Mouse (Mus musculus) bone marrow, adult 2 months (tissue): ENCODE measurements around the gene Gulp1. TPM values are rescaled to one million over a fixed set of nuclear protein-coding genes. Genes with fewer than 3 reads are reported as not detected.

Experiments used
- H3K27ac ChIP-seq: fragments of 200-500 bp; 2 replicates; pipeline ENCODE4 v1.5.1; 2012; ENCODE audit warnings: low read depth, mild to moderate bottlenecking, control low read depth, inconsistent platforms, low read length; ENCODE audit not compliant: control insufficient read depth, poor library complexity, insufficient read depth
- H3K4me1 ChIP-seq: fragments of 200-500 bp; 2 replicates; pipeline ENCODE4 v1.6.1; 2011; ENCODE audit warnings: low read length; ENCODE audit not compliant: control insufficient read depth, insufficient read depth
- H3K4me3 ChIP-seq: fragments of 200-500 bp; replicated peaks from 2 replicates; pipeline ENCODE3; 2011; ENCODE audit warnings: mild to moderate bottlenecking, low read depth, low read length, control low read depth; ENCODE audit not compliant: control insufficient read depth
- CTCF ChIP-seq: fragments of 200-500 bp; IDR thresholded peaks from 2 replicates; pipeline ENCODE4 v1.5.1; 2011; ENCODE audit warnings: low read length, control low read depth; ENCODE audit not compliant: control insufficient read depth, insufficient read depth
- POLR2A ChIP-seq: fragments of 200-500 bp; IDR thresholded peaks from 2 replicates; pipeline ENCODE4 v1.6.1; 2011; ENCODE audit warnings: low read depth, mild to moderate bottlenecking, control low read depth, low read length, borderline replicate concordance; ENCODE audit not compliant: control insufficient read depth
- WGBS: fragments of 180-500 bp; shearing (Covaris S2); methylation state at CpG from one replicate; pipeline ENCODE4 v1.1.7; 2018; 5-methylcytosine and 5-hydroxymethylcytosine counted together
- polyA plus RNA-seq: library from polyadenylated mRNA; stranded (reverse); fragments of >200 nt; gene quantifications from 2 replicates; pipeline ENCODE4 v1.2.4, GENCODE M21; 2011; ENCODE audit warnings: low replicate concordance; ENCODE audit not compliant: missing spikeins, insufficient read depth, insufficient read length

Gene Gulp1
- 0.65 TPM in 1 of 2 replicates, not detected in the other for polyA plus RNA-seq

DNA sequence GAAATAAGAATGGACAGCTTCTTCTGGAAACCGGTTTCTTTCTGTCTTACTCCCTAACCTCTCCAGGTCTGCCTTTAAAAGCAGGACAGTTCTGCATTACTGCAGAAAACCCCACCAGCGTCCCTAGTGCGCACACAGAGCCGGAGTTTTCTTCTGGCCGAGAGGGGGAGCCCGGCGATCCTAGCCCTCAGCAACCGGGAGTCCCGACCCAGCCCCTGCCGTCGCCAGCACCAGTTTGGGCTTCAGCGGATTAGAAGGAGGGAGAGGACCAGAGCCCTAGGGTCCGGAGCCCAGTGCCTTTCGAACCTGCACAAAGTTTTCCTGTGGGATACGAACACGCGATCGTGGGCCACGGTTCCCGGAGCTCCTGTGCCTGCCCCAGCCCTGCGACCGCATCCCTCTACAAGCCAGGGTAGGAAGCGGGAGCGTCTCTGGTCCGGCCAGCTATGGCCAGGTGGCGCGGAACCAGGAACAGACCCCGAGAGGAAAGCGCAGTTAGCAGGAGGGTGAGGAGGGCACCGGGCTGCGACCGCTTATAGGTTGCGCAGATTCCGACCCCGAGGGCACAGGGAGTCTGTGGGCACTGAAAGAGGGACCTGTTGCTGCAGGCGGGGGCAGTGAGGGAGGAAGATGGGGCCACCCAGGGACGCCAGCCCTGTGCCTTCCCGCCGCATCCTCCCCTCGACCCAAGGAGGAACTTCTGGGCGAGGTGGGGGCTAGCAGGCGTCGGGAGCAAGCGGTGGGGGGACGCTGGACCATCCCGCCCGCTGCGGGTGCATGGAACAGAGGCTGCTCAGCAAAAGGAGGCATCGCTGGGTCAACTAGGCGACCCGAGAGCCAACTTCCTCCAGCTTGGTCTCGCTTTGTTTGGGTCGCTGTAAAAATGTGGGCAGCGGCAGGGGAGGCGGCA lies at the start of gene Gulp1:
Gene Gulp1 (plus strand): TSS at position 51 of the 910 bp plus-strand sequence.
- no peak for TF ChIP-seq CTCF
- TF ChIP-seq POLR2A, result no peak
- H3K4me3 ChIP-seq, result peak within 1 kb of the TSS; percentile 24
- no peaks in the 10 kb centered on the region for H3K4me1 ChIP-seq
- WGBS, result 1% methylated on average over 55 of the region's 55 CpGs
- peak within 1 kb of the TSS; percentile 10; the same call in 1 of the 2 replicates for H3K27ac ChIP-seq

DNA sequence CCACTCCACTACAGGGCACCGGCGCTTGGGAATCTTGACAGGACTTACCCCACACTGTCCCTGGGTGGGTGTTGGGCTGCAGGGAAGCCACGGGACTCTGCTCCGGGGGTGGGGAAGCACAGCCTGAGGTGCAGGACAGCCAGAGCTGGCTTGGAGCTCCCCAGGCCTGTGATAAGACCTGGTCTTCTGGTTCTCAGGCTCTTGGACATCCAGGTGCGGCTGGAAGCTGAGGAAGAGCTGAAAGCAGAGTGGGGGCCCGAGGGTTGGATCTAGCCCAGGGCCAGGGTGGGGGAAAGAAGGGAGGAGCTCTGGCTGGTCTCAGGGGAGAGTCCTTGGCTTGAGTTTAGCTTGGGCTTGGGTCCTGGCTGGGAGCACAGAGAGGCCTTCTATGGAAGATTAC lies 1.1 kb upstream of the Gulp1 start:
- no peaks in the 10 kb centered on the region for H3K4me1 ChIP-seq
- TF ChIP-seq POLR2A (no peak), CTCF (no peak)
- no peak overlapping the region for H3K4me3 ChIP-seq
- no peak overlapping the region for H3K27ac ChIP-seq
- WGBS, result 74% methylated on average over 6 of the region's 6 CpGs

DNA sequence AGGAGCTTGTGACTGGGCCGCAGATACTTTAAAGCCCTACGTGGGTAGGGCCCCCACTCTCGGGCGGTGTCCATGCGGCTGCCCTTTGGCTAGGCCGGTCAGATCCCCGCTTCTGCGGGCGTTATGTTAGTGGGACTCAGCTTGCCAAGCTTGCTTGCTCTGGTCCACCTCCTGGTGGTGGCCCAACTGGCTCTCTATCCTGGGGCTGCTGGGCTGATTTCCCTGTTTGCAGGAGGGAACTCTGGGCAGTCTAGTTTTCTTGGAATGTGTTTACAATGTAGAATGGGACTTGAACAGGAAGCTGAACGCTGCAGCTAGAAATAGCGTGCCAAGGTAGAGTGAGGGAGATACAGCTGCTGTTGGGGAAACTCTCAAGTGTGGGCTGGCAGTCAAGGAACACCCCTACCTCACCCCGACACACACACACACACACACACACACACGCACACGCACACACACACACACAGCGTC lies 1.1 kb downstream of the Gulp1 start:
- 5% methylated on average over 15 of the region's 15 CpGs for WGBS
- H3K27ac ChIP-seq, result no peak overlapping the region
- no peak for TF ChIP-seq CTCF
- TF ChIP-seq POLR2A, result no peak
- no peaks in the 10 kb centered on the region for H3K4me1 ChIP-seq
- no peak overlapping the region for H3K4me3 ChIP-seq

DNA sequence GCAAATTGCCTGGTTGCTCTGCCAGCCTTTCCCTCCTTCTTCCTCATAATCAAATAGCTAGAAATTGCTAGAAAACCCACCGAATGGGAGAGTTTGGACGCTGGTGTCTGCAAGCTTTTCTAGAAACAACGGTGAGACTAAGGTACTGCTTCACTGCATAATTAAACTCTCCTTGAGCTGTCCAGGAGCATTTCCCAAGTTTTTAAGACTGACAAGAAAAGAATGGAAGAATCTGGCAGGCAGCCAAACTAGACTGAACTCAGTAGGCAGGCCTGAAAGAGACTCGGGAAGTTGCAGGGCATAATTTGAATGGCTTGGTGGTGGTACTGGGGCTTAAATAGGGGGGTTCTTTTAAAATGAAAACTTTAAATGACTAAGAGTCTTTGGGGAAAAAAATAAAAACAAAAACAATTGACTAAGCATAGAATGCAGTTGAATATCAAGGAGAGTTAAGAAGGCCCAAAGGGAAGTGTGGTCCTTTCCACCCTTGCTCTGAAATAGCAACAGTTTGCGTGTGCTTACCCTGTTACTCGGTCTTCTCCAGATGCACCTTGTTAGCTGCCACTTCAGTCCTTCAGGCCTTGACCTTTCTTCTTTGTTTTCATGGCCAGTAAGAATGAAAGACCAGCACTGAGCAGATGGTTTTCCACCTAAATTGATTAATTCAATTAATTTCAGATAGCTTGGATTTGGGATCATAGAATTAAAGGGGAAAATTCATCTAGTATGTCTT lies 2.0 kb downstream of the Gulp1 start:
- H3K4me3 ChIP-seq, result no peak overlapping the region

DNA sequence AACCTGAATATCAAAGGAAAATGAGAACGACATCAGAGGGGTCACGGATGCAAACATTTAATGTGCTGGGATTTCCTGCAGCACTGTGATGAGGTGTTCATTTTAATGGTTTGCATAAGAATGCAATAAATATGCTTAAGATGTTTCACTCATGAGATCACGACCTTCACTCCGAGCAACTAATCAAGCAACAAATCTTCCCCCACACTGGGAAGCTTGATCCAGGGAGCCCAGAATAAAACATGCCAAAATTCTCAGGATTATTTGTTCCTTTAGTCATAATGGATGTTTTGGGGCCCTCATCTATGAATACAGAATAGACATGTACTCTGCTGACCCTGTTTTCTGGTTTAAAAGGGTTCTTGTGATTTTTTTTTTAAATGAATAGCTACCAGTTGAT lies 16.1 kb downstream of the Gulp1 start:
- Histone ChIP-seq H3K4me1 (no peaks in the 10 kb centered on the region), H3K4me3 (no peak overlapping the region), H3K27ac (no peak overlapping the region)
- 87% methylated on average over 4 of the region's 4 CpGs for WGBS
- TF ChIP-seq POLR2A, result no peak
- no peak for TF ChIP-seq CTCF

More for the DNA sequence above, 2.0 kb downstream of the Gulp1 start:
- WGBS, result 77% methylated on average over 6 of the region's 6 CpGs
- Histone ChIP-seq H3K27ac (no peak overlapping the region), H3K4me1 (no peaks in the 10 kb centered on the region)
- no peak for TF ChIP-seq POLR2A
- TF ChIP-seq CTCF, result no peak

DNA sequence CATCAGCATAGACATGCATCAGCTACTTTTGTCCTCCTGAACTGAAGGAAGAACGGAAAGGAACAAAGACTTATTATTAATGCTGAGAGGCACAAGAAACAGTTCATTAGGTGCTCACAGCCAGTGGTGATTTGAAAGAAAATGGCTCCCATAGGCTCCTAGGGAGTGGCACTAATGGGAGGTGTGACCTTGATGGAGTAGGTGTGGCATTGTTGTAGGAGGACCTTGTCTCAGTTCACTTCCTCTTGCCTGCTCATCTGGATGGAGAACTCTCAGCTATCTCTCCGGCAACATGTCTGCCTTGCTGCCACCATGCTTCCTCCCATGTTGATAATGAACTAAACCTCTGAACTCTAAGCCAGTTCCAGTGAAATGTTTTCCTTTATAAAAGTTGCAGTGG lies 17.0 kb downstream of the Gulp1 start:
- TF ChIP-seq POLR2A, result no peak
- WGBS, result 71% methylated on average over 2 of the region's 2 CpGs
- no peaks in the 10 kb centered on the region for H3K4me1 ChIP-seq

DNA sequence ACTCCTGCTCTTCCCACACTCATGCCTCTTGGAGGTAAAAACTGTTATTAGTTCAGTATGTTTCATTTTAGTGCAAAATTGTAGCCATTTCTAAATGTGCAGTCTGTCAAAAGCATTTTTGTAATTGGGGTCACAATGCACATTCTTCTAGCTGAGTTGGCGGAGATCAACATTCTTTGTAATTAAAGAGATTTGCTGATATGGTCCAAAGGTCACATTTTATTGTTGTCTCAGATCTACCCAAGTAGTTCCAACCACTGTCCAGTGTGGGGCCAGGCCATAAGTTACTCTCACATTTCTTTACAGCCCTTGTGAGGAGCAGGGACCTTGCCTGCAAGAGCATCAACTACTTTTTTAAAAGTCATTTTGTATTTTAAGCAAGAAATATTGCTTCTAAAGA lies 24.7 kb downstream of the Gulp1 start:
- H3K27ac ChIP-seq, result no peak overlapping the region
- 93% methylated on average over 1 of the region's 1 CpGs for WGBS
- TF ChIP-seq CTCF (no peak), POLR2A (no peak)
- no peak overlapping the region for H3K4me3 ChIP-seq
- H3K4me1 ChIP-seq, result no peaks in the 10 kb centered on the region

More for the DNA sequence above, 17.0 kb downstream of the Gulp1 start:
- no peak overlapping the region for H3K27ac ChIP-seq
- H3K4me3 ChIP-seq, result no peak overlapping the region

DNA sequence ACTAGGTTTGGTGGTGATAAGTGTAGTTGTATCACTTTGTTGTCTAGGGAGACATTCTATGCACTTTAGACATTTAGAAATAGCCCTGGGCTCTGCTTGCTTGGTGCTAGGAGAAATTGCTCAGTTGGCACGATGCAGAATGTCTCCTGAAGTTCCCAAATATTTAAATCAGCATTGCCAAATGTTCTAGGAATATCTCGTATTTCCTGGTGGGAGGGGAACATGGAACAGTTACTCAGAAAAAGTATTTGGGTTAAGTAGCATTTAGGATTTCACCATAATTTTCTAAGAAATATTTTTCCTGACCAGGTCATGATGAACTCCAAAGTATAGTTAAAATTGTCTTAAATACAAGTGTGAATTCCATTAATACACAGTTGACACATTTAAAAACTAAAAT lies 25.3 kb downstream of the Gulp1 start:
- TF ChIP-seq CTCF, result no peak
- no peak for TF ChIP-seq POLR2A
- H3K27ac ChIP-seq, result no peak overlapping the region
- H3K4me1 ChIP-seq, result no peaks in the 10 kb centered on the region
- no peak overlapping the region for H3K4me3 ChIP-seq
- WGBS, result 65% methylated on average over 2 of the region's 2 CpGs
